Mouse (Mus musculus): ENCODE data around the gene Gm10282. TPM values are rescaled to one million over a fixed set of nuclear protein-coding genes. Genes with fewer than 3 reads are reported as not detected.

The Gm10282 gene
- total and polyA plus RNA-seq, 3 experiments = 18.3 to 176 (median 76.4) TPM

- DNase-seq (ENCODE audit: extremely low read depth) = no peak
- H3K4me1 ChIP-seq (ENCODE audit: control insufficient read depth in 1 of 2, insufficient read depth in 2 of 2) = peaks cover 5 to 71% of the 10 kb centered on the region in 2 experiments
- peaks cover 12 to 65% of the 10 kb centered on the region in 2 experiments for H3K36me3 ChIP-seq (replicated peaks in 1 of 2; ENCODE audit: control insufficient read depth in 1 of 2, insufficient read depth in 1 of 2, low read length in 1 of 2)
- no peaks in the 10 kb centered on the region for H3K79me2 ChIP-seq (replicated peaks; ENCODE audit: control insufficient read depth, extremely low read depth, insufficient read depth, poor library complexity, severe bottlenecking)
- no peak overlapping the region for H3K27ac ChIP-seq (ENCODE audit: insufficient read depth, low read depth)
- H3K4me3 ChIP-seq (replicated peaks in 1 of 3; ENCODE audit: low read depth in 2 of 3, low read length in 2 of 3, poor library complexity in 1 of 3) = no peak overlapping the region
- H3K9me3 ChIP-seq (replicated peaks; ENCODE audit: low read length) = no peaks in the 10 kb centered on the region
- dilution Hi-C loops (cut with MboI; ENCODE audit: extremely low pct_ligation_motif_present, extremely low pct_unique_long_range_greater_than_20kb, low sequenced_read_pairs) = no loop called here
- H3K27me3 ChIP-seq (replicated peaks) = no peaks in the 10 kb centered on the region
- in situ Hi-C loops (cut with MboI; ENCODE audit: low pct_ligation_motif_present, low pct_unique_long_range_greater_than_20kb, low sequenced_read_pairs) = no loop called here
- no peak overlapping the region for H3K9ac ChIP-seq (ENCODE audit: insufficient read depth, low read depth)
- H3K4me2 ChIP-seq (ENCODE audit: insufficient read depth, low read depth, poor library complexity, severe bottlenecking) = no peak overlapping the region
- TF ChIP-seq ZNF384 (IDR thresholded peaks at IDR 0.05; ENCODE audit: low read depth, low read length) (peak; percentile 67), ZMIZ1 (IDR thresholded peaks at IDR 0.05; ENCODE audit: low read depth, low read length) (no peak), ZC3H11A (IDR thresholded peaks at IDR 0.05; ENCODE audit: low read depth, low read length) (no peak)
Observed at GRCm38 (mm10) chr8:72349838-72350237, 44.8 kb upstream of the Gm10282 start.

- in situ Hi-C loops (cut with MboI; ENCODE audit: low pct_ligation_motif_present, low pct_unique_long_range_greater_than_20kb, low sequenced_read_pairs) = no loop called here
- Histone ChIP-seq H3K4me1 (ENCODE audit: control insufficient read depth in 1 of 2, insufficient read depth in 2 of 2) (peaks cover 5 to 70% of the 10 kb centered on the region in 2 experiments), H3K79me2 (replicated peaks; ENCODE audit: control insufficient read depth, extremely low read depth, insufficient read depth, poor library complexity, severe bottlenecking) (no peaks in the 10 kb centered on the region), H3K36me3 (replicated peaks in 1 of 2; ENCODE audit: control insufficient read depth in 1 of 2, insufficient read depth in 1 of 2, low read length in 1 of 2) (peaks cover 12 to 62% of the 10 kb centered on the region in 2 experiments), H3K4me2 (ENCODE audit: insufficient read depth, low read depth, poor library complexity, severe bottlenecking) (no peak overlapping the region), H3K4me3 (replicated peaks in 1 of 3; ENCODE audit: low read depth in 2 of 3, low read length in 2 of 3, poor library complexity in 1 of 3) (no peak overlapping the region), H3K27me3 (replicated peaks) (no peaks in the 10 kb centered on the region), H3K9me3 (replicated peaks; ENCODE audit: low read length) (no peaks in the 10 kb centered on the region), H3K27ac (ENCODE audit: insufficient read depth, low read depth) (no peak overlapping the region), H3K9ac (ENCODE audit: insufficient read depth, low read depth) (no peak overlapping the region)
- DNase-seq (ENCODE audit: extremely low read depth) = no peak
- dilution Hi-C loops (cut with MboI; ENCODE audit: extremely low pct_ligation_motif_present, extremely low pct_unique_long_range_greater_than_20kb, low sequenced_read_pairs) = no loop called here
- TF ChIP-seq ELF1 (IDR thresholded peaks at IDR 0.05; ENCODE audit: low read depth, low read length) (no peak), CHD2 (IDR thresholded peaks at IDR 0.05; ENCODE audit: low read length) (no peak), POLR2AphosphoS2 (IDR thresholded peaks at IDR 0.05; ENCODE audit: low read depth, low read length) (no peak), MEF2A (IDR thresholded peaks at IDR 0.05; ENCODE audit: borderline replicate concordance, low read depth, low read length) (no peak), TCF12 (IDR thresholded peaks at IDR 0.05; ENCODE audit: low read depth, low read length) (no peak), SMC3 (IDR thresholded peaks at IDR 0.05; ENCODE audit: low read depth, low read length) (no peak), CTCF (conservative IDR thresholded peaks at IDR 0.05 in 1 of 2, IDR thresholded peaks at IDR 0.05 in 1 of 2; ENCODE audit: low read depth in 2 of 2, low read length in 2 of 2) (no peak), KAT2A (IDR thresholded peaks at IDR 0.05; ENCODE audit: insufficient replicate concordance, low read length) (no peak), SIN3A (IDR thresholded peaks at IDR 0.05; ENCODE audit: low read length) (no peak)
Observed at GRCm38 (mm10) chr8:72348956-72349355, 43.9 kb upstream of the Gm10282 start.

GRCm38 (mm10) chr8:72348114-72348513, 43.1 kb upstream of the Gm10282 start:
- Histone ChIP-seq H3K79me2 (replicated peaks; ENCODE audit: control insufficient read depth, extremely low read depth, insufficient read depth, poor library complexity, severe bottlenecking) (no peaks in the 10 kb centered on the region), H3K9ac (ENCODE audit: insufficient read depth, low read depth) (no peak overlapping the region), H3K27ac (ENCODE audit: insufficient read depth, low read depth) (no peak overlapping the region), H3K4me3 (replicated peaks in 1 of 3; ENCODE audit: low read depth in 2 of 3, low read length in 2 of 3, poor library complexity in 1 of 3) (no peak overlapping the region), H3K4me2 (ENCODE audit: insufficient read depth, low read depth, poor library complexity, severe bottlenecking) (no peak overlapping the region), H3K36me3 (replicated peaks in 1 of 2; ENCODE audit: control insufficient read depth in 1 of 2, insufficient read depth in 1 of 2, low read length in 1 of 2) (peaks cover 12 to 59% of the 10 kb centered on the region in 2 experiments), H3K4me1 (ENCODE audit: control insufficient read depth in 1 of 2, insufficient read depth in 2 of 2) (peaks cover 5 to 73% of the 10 kb centered on the region in 2 experiments), H3K27me3 (replicated peaks) (no peaks in the 10 kb centered on the region), H3K9me3 (replicated peaks; ENCODE audit: low read length) (no peaks in the 10 kb centered on the region)
- TF ChIP-seq POLR2AphosphoS2 (IDR thresholded peaks at IDR 0.05; ENCODE audit: low read depth, low read length) (no peak), TBP (conservative IDR thresholded peaks at IDR 0.05; ENCODE audit: low read depth, low read length) (no peak), MAX (IDR thresholded peaks at IDR 0.05; ENCODE audit: low read length) (no peak), MAFK (IDR thresholded peaks at IDR 0.05; ENCODE audit: insufficient replicate concordance, low read length) (no peak), JUN (IDR thresholded peaks at IDR 0.05; ENCODE audit: insufficient read depth, low read depth, low read length) (no peak), CHD1 (IDR thresholded peaks at IDR 0.05; ENCODE audit: low read depth, low read length) (no peak), MAZ (IDR thresholded peaks at IDR 0.05; ENCODE audit: low read depth, low read length) (no peak), PAX5 (IDR thresholded peaks at IDR 0.05; ENCODE audit: low read length) (no peak), SMC3 (IDR thresholded peaks at IDR 0.05; ENCODE audit: low read depth, low read length) (no peak), HCFC1 (IDR thresholded peaks at IDR 0.05; ENCODE audit: low read depth, low read length) (no peak), BHLHE40 (IDR thresholded peaks at IDR 0.05; ENCODE audit: low read depth, low read length) (no peak), GABPA (IDR thresholded peaks at IDR 0.05; ENCODE audit: insufficient replicate concordance, low read depth, low read length) (no peak), NELFE (IDR thresholded peaks at IDR 0.05; ENCODE audit: low read depth, low read length) (no peak), ZKSCAN1 (IDR thresholded peaks at IDR 0.05; ENCODE audit: borderline replicate concordance, low read depth, low read length) (no peak), TCF12 (IDR thresholded peaks at IDR 0.05; ENCODE audit: low read depth, low read length) (no peak), CTCF (conservative IDR thresholded peaks at IDR 0.05 in 1 of 2, IDR thresholded peaks at IDR 0.05 in 1 of 2; ENCODE audit: low read depth in 2 of 2, low read length in 2 of 2) (no peak), E2F4 (IDR thresholded peaks at IDR 0.05; ENCODE audit: insufficient replicate concordance, low read depth, low read length) (no peak), POLR2A (IDR thresholded peaks at IDR 0.05; ENCODE audit: low read depth, low read length) (no peak)
- DNase-seq (ENCODE audit: extremely low read depth) = no peak
- dilution Hi-C loops (cut with MboI; ENCODE audit: extremely low pct_ligation_motif_present, extremely low pct_unique_long_range_greater_than_20kb, low sequenced_read_pairs) (no loop called here), in situ Hi-C loops (cut with MboI; ENCODE audit: low pct_ligation_motif_present, low pct_unique_long_range_greater_than_20kb, low sequenced_read_pairs) (no loop called here)
